In the genomic region with DNA sequence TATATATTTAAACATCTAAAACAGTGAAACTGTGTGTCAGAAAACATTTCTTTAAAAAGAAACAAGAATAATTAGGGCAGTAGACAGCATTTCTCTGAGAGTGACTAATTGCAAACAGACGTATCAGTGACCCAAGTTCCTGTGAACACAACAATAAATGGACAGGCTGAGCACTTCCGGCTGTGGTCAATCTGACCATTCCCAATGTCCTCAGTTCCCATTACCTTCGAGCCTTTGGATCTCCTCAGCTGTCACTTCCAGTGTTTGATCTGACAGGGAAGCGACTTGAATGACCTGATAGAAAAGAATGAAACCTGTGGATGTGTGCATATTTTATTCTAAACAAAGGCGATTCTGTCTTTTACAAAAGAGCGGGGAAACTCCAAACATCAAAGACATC, we compare ENCODE assay signal across 18 mouse cellular contexts. TPM values are rescaled to one million over a fixed set of nuclear protein-coding genes. Genes with fewer than 3 reads are reported as not detected.
DNase-seq lines count a peak whose midpoint lies in the region; ATAC-seq and TF ChIP-seq lines count a peak whose summit lies in the region.
"Had no signal": no experiment of that assay in that cellular context is flagged by ENCODE, and none has a peak within 500 bp of the region (broad histone marks: within the 10 kb centered on the region; RNA-seq: fewer than 3 reads in every experiment).

No protein-coding gene starts in this region.

- no peaks in the 10 kb centered on the region for H3K9me3 ChIP-seq in forebrain, embryonic 10.5 days
- H3K9me3 ChIP-seq in forebrain, embryonic 11.5 days (ENCODE audit: control insufficient read depth, low read length): no peaks in the 10 kb centered on the region
- H3K9me3 ChIP-seq in kidney, embryonic 15.5 days (replicated peaks): no peaks in the 10 kb centered on the region
- no peaks in the 10 kb centered on the region for H3K9me3 ChIP-seq in stomach, embryonic 14.5 days (ENCODE audit: control insufficient read depth, low read depth, low read length)
- H3K9me3 ChIP-seq in stomach, postnatal 0 days (ENCODE audit: control insufficient read depth, low read length): no peaks in the 10 kb centered on the region
- H3K9me3 ChIP-seq: limb, embryonic 15.5 days had no signal

- TF ChIP-seq POLR2A in kidney, adult 2 months (IDR thresholded peaks at IDR 0.05; ENCODE audit: low read depth, low read length): no peak

- DNase-seq in forebrain, embryonic 10.5 days (ENCODE audit: extremely low spot score, low spot score): no peak
- no peak for DNase-seq in forebrain, embryonic 11.5 days (ENCODE audit: low spot score)
- no peak for DNase-seq in kidney, adult 2 months
- no peak for DNase-seq in stomach, postnatal 0 days (ENCODE audit: low spot score)
- no peak for DNase-seq in MN1 (ENCODE audit: low spot score)
- DNase-seq: adrenal gland, adult 2 months; cerebellum, adult 9-11 months; forebrain, postnatal 0 days; heart, adult 18-20 months; kidney, postnatal 25 days; lung, postnatal 10 days had no signal

- H3K4me1 ChIP-seq in forebrain, embryonic 10.5 days: peaks cover 78% of the 10 kb centered on the region
- H3K4me1 ChIP-seq in forebrain, embryonic 11.5 days (replicated peaks; ENCODE audit: control insufficient read depth, insufficient read depth, low read length): peaks cover 19% of the 10 kb centered on the region
- peaks cover 39% of the 10 kb centered on the region for H3K4me1 ChIP-seq in kidney, embryonic 15.5 days
- H3K4me1 ChIP-seq in kidney, adult 2 months (ENCODE audit: control insufficient read depth, insufficient read depth, low read length): no peaks in the 10 kb centered on the region
- peaks cover 14% of the 10 kb centered on the region; the same call in 1 of the 2 replicates for H3K4me1 ChIP-seq in stomach, embryonic 14.5 days (ENCODE audit: control insufficient read depth, insufficient read depth, low read length)
- no peaks in the 10 kb centered on the region for H3K4me1 ChIP-seq in stomach, postnatal 0 days (replicated peaks; ENCODE audit: control insufficient read depth, insufficient read depth)

- ATAC-seq in forebrain, embryonic 11.5 days (replicated peaks; ENCODE audit: low FRiP score): no peak
- ATAC-seq in kidney, embryonic 15.5 days (replicated peaks; ENCODE audit: low FRiP score): no peak
- no peak for ATAC-seq in stomach, embryonic 14.5 days (ENCODE audit: insufficient number of reproducible peaks, insufficient read depth, low FRiP score, low read depth)
- ATAC-seq in stomach, postnatal 0 days (ENCODE audit: low FRiP score, low TSS enrichment): no peak
- no peak for ATAC-seq in frontal cortex, adult (ENCODE audit: low TSS enrichment)
- ATAC-seq: forebrain, postnatal 0 days; inflammation-experienced regulatory T-cells, adult 6 months had no signal

- no peak for TF ChIP-seq CTCF in kidney, adult 2 months (conservative IDR thresholded peaks at IDR 0.05; ENCODE audit: insufficient read depth, insufficient read length, low read depth, low read length)
- TF ChIP-seq CTCF in stomach, postnatal 0 days (IDR thresholded peaks at IDR 0.05; ENCODE audit: low read depth): no peak

- WGBS in forebrain, embryonic 10.5 days: 40% methylated on average over 6 of the region's 6 CpGs
- WGBS in forebrain, embryonic 11.5 days: 37% methylated on average over 6 of the region's 6 CpGs
- 45% methylated on average over 6 of the region's 6 CpGs for WGBS in kidney, embryonic 15.5 days
- WGBS in kidney, adult 2 months: 72% methylated on average over 6 of the region's 6 CpGs
- 47% methylated on average over 6 of the region's 6 CpGs for WGBS in stomach, embryonic 14.5 days
- WGBS in stomach, postnatal 0 days: 49% methylated on average over 6 of the region's 6 CpGs

- no peaks in the 10 kb centered on the region for H3K36me3 ChIP-seq in forebrain, embryonic 10.5 days (replicated peaks)
- H3K36me3 ChIP-seq in forebrain, embryonic 11.5 days (ENCODE audit: control insufficient read depth, insufficient read depth, low read length): no peaks in the 10 kb centered on the region
- H3K36me3 ChIP-seq in kidney, embryonic 15.5 days: no peaks in the 10 kb centered on the region; the same call in 1 of the 2 replicates
- H3K36me3 ChIP-seq in kidney, adult 2 months (ENCODE audit: control insufficient read depth, insufficient read depth, low read length): no peaks in the 10 kb centered on the region
- no peaks in the 10 kb centered on the region for H3K36me3 ChIP-seq in stomach, embryonic 14.5 days (ENCODE audit: control insufficient read depth, insufficient read depth, low read length)
- H3K36me3 ChIP-seq in stomach, postnatal 0 days (ENCODE audit: control insufficient read depth, insufficient read depth, low read length): no peaks in the 10 kb centered on the region
- H3K36me3 ChIP-seq: limb, embryonic 15.5 days had no signal

- peak overlapping the region; percentile 82 for H3K27ac ChIP-seq in forebrain, embryonic 10.5 days
- no peak overlapping the region for H3K27ac ChIP-seq in forebrain, embryonic 11.5 days (ENCODE audit: low read depth, low read length)
- peak overlapping the region; percentile 73 for H3K27ac ChIP-seq in kidney, embryonic 15.5 days
- no peak overlapping the region for H3K27ac ChIP-seq in kidney, adult 2 months (ENCODE audit: insufficient read depth, low read depth, low read length)
- H3K27ac ChIP-seq in stomach, embryonic 14.5 days (ENCODE audit: low read length): peak overlapping the region; percentile 69; the same call in 1 of the 2 replicates
- no peak overlapping the region for H3K27ac ChIP-seq in stomach, postnatal 0 days (replicated peaks)
- H3K27ac ChIP-seq: left cerebral cortex, adult 2 months had no signal

- peaks cover 9% of the 10 kb centered on the region for H3K27me3 ChIP-seq in forebrain, embryonic 10.5 days (ENCODE audit: poor library complexity, severe bottlenecking)
- H3K27me3 ChIP-seq in forebrain, embryonic 11.5 days (ENCODE audit: control insufficient read depth, insufficient read depth, low read length): no peaks in the 10 kb centered on the region
- H3K27me3 ChIP-seq in kidney, embryonic 15.5 days: no peaks in the 10 kb centered on the region
- no peaks in the 10 kb centered on the region for H3K27me3 ChIP-seq in kidney, adult 2 months (replicated peaks; ENCODE audit: control insufficient read depth, insufficient read depth, low read length)
- H3K27me3 ChIP-seq in stomach, embryonic 14.5 days (ENCODE audit: control insufficient read depth, insufficient read depth, low read length): no peaks in the 10 kb centered on the region
- no peaks in the 10 kb centered on the region for H3K27me3 ChIP-seq in stomach, postnatal 0 days (ENCODE audit: control insufficient read depth, insufficient read depth, low read length)
- H3K27me3 ChIP-seq: limb, embryonic 15.5 days had no signal

- H3K9ac ChIP-seq in forebrain, embryonic 11.5 days (ENCODE audit: low read length): no peak overlapping the region
- H3K9ac ChIP-seq in kidney, embryonic 15.5 days: no peak overlapping the region
- H3K9ac ChIP-seq in stomach, embryonic 14.5 days (replicated peaks; ENCODE audit: low read depth, low read length): no peak overlapping the region
- no peak overlapping the region for H3K9ac ChIP-seq in stomach, postnatal 0 days (ENCODE audit: low read length)
- H3K9ac ChIP-seq: forebrain, postnatal 0 days; limb, embryonic 15.5 days had no signal

- no peak for TF ChIP-seq EP300 in stomach, postnatal 0 days (optimal IDR thresholded peaks at IDR 0.05)

- H3K4me3 ChIP-seq in forebrain, embryonic 10.5 days: no peak overlapping the region
- no peak overlapping the region for H3K4me3 ChIP-seq in forebrain, embryonic 11.5 days (ENCODE audit: low read depth, low read length)
- no peak overlapping the region for H3K4me3 ChIP-seq in kidney, embryonic 15.5 days (replicated peaks)
- H3K4me3 ChIP-seq in kidney, adult 2 months (ENCODE audit: insufficient read depth, low read depth, low read length): no peak overlapping the region
- no peak overlapping the region for H3K4me3 ChIP-seq in stomach, embryonic 14.5 days (ENCODE audit: low read depth, low read length)
- H3K4me3 ChIP-seq in stomach, postnatal 0 days (ENCODE audit: low read depth, low read length): no peak overlapping the region
- H3K4me3 ChIP-seq: left cerebral cortex, adult 2 months; limb, embryonic 15.5 days had no signal

- H3K4me2 ChIP-seq in forebrain, embryonic 11.5 days (ENCODE audit: low read depth, low read length, severe bottlenecking): no peak overlapping the region
- H3K4me2 ChIP-seq in kidney, embryonic 15.5 days: no peak overlapping the region
- no peak overlapping the region for H3K4me2 ChIP-seq in stomach, embryonic 14.5 days (replicated peaks; ENCODE audit: low read depth, low read length)
- H3K4me2 ChIP-seq in stomach, postnatal 0 days (replicated peaks; ENCODE audit: low read depth): no peak overlapping the region
- H3K4me2 ChIP-seq: limb, embryonic 15.5 days had no signal

RNA-seq across cellular contexts. Expression of a gene that starts 27.0 kb away (rescaled TPM):
- polyA plus RNA-seq in forebrain, embryonic 10.5 days (2016; fragmentation: Nextera tagmentation; extraction: Ambion mirVana): 0.21 TPM in 1 of 2 replicates, not detected in the other
- polyA plus RNA-seq in forebrain, embryonic 11.5 days (2014; fragmentation: Nextera tagmentation; extraction: Ambion mirVana): 0.16 TPM in 1 of 2 replicates, not detected in the other
- 1.8 and 3.0 TPM in 2 replicates for polyA plus RNA-seq in kidney, embryonic 15.5 days (2015; fragmentation: Nextera tagmentation; extraction: Ambion mirVana)
- polyA plus RNA-seq in kidney, adult 2 months (2012; rRNA removed): 0.11 TPM in 1 of 2 replicates, not detected in the other
- polyA plus RNA-seq in stomach, embryonic 14.5 days (2014; fragmentation: Nextera tagmentation; extraction: Ambion mirVana): 1.5 and 116 TPM in 2 replicates
- 1.3 and 1.5 TPM in 2 replicates for polyA plus RNA-seq in stomach, postnatal 0 days (2015; fragmentation: Nextera tagmentation; extraction: Ambion mirVana)
- polyA plus RNA-seq: adrenal gland, adult 2 months; inflammation-experienced regulatory T-cells, adult 6 months; neural tube, embryonic 11.5 days had no signal

RNA-seq across cellular contexts. Expression of a gene that starts 27.5 kb away (rescaled TPM):
- 15.9 and 22.1 TPM in 2 replicates for polyA plus RNA-seq in forebrain, embryonic 10.5 days (2016; fragmentation: Nextera tagmentation; extraction: Ambion mirVana)
- polyA plus RNA-seq in forebrain, embryonic 11.5 days (2014; fragmentation: Nextera tagmentation; extraction: Ambion mirVana): 21.6 and 24.1 TPM in 2 replicates
- polyA plus RNA-seq in kidney, embryonic 15.5 days (2015; fragmentation: Nextera tagmentation; extraction: Ambion mirVana): 23.5 and 24.9 TPM in 2 replicates
- polyA plus RNA-seq in kidney, adult 2 months (2012; rRNA removed): 2.6 and 2.9 TPM in 2 replicates
- 10.8 and 12.9 TPM in 2 replicates for polyA plus RNA-seq in stomach, embryonic 14.5 days (2014; fragmentation: Nextera tagmentation; extraction: Ambion mirVana)
- polyA plus RNA-seq in stomach, postnatal 0 days (2015; fragmentation: Nextera tagmentation; extraction: Ambion mirVana): 4.0 and 4.7 TPM in 2 replicates

RNA-seq across cellular contexts. Expression of a gene that starts 55.2 kb away (rescaled TPM):
- polyA plus RNA-seq in forebrain, embryonic 10.5 days (2016; fragmentation: Nextera tagmentation; extraction: Ambion mirVana): 0.51 and 0.84 TPM in 2 replicates
- polyA plus RNA-seq in forebrain, embryonic 11.5 days (2014; fragmentation: Nextera tagmentation; extraction: Ambion mirVana): 0.15 and 0.72 TPM in 2 replicates
- polyA plus RNA-seq in kidney, embryonic 15.5 days (2015; fragmentation: Nextera tagmentation; extraction: Ambion mirVana): 0.40 and 0.66 TPM in 2 replicates
- polyA plus RNA-seq in kidney, adult 2 months (2012; rRNA removed): not detected in 2 replicates
- polyA plus RNA-seq in stomach, embryonic 14.5 days (2014; fragmentation: Nextera tagmentation; extraction: Ambion mirVana): 0.13 and 0.15 TPM in 2 replicates
- 0.16 and 0.18 TPM in 2 replicates for polyA plus RNA-seq in stomach, postnatal 0 days (2015; fragmentation: Nextera tagmentation; extraction: Ambion mirVana)
- polyA plus RNA-seq: adrenal gland, adult 2 months; forebrain, postnatal 0 days; inflammation-experienced regulatory T-cells, adult 6 months; neural tube, embryonic 11.5 days had no signal

RNA-seq across cellular contexts. Expression of a gene that starts 57.3 kb away (rescaled TPM):
- 2,195 and 2,268 TPM in 2 replicates for polyA plus RNA-seq in forebrain, embryonic 10.5 days (2016; fragmentation: Nextera tagmentation; extraction: Ambion mirVana)
- 1,661 and 1,678 TPM in 2 replicates for polyA plus RNA-seq in forebrain, embryonic 11.5 days (2014; fragmentation: Nextera tagmentation; extraction: Ambion mirVana)
- polyA plus RNA-seq in kidney, embryonic 15.5 days (2015; fragmentation: Nextera tagmentation; extraction: Ambion mirVana): 2,036 and 2,131 TPM in 2 replicates
- polyA plus RNA-seq in kidney, adult 2 months (2012; rRNA removed): 8.4 and 16.5 TPM in 2 replicates
- 1,146 and 1,247 TPM in 2 replicates for polyA plus RNA-seq in stomach, embryonic 14.5 days (2014; fragmentation: Nextera tagmentation; extraction: Ambion mirVana)
- 156 and 168 TPM in 2 replicates for polyA plus RNA-seq in stomach, postnatal 0 days (2015; fragmentation: Nextera tagmentation; extraction: Ambion mirVana)

Comparison
In these comparisons a context has a peak if more than half of its experiments do, and no peak if none do; other contexts are left out.
1. H3K27ac ChIP-seq: peak in forebrain, embryonic 10.5 days (single experiment), kidney, embryonic 15.5 days (single experiment) and stomach, embryonic 14.5 days (single experiment); none in forebrain, embryonic 11.5 days (single experiment), kidney, adult 2 months (single experiment) and stomach, postnatal 0 days (single experiment).